Comparison of ENCODE assay signal across 14 mouse cellular contexts in the genomic region with DNA sequence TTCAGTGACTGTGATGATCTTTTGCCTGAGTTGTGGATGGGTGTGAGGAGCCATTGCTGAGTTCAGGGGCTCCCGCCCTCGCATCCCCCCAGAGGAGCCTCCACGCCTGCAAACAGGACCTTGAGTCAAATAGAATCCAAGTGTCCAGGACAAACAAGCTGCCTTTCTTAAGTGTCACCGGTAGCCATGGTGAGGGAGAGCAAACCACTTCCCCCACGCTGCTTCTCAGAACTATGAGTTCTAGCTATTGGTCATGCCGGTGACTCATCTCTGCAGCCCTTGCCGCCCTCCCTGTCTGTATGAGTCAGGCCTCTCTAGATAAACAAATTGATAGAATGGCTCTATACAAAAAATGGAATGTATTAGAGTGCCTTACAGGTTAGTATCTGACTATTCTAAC. TPM values are rescaled to one million over a fixed set of nuclear protein-coding genes. Genes with fewer than 3 reads are reported as not detected.
DNase-seq lines count a peak whose midpoint lies in the region; ATAC-seq and TF ChIP-seq lines count a peak whose summit lies in the region.
"Had no signal": no experiment of that assay in that cellular context is flagged by ENCODE, and none has a peak within 500 bp of the region (broad histone marks: within the 10 kb centered on the region; RNA-seq: fewer than 3 reads in every experiment).

No protein-coding gene starts in this region.

- no peak overlapping the region for H3K4me2 ChIP-seq in stomach, embryonic 16.5 days (ENCODE audit: low read depth, low read length)
- H3K4me2 ChIP-seq: embryonic facial prominence, embryonic 15.5 days; hindbrain, embryonic 15.5 days; limb, embryonic 15.5 days; midbrain, embryonic 12.5 days had no signal

- peak; percentile 2 for DNase-seq in lung, postnatal 10 days
- no peak for DNase-seq in lung, adult 2 months
- DNase-seq in Muller cell, postnatal 12 days (ENCODE audit: inconsistent ontology term), result peak; percentile 87
- peak; percentile 84 for DNase-seq in fibroblast of lung, adult 2 months (ENCODE audit: low read depth)
- DNase-seq in right cerebral cortex, adult 2 months (ENCODE audit: low spot score in 2 of 2), result no peak
- DNase-seq in retina, postnatal 1 day, result no peak
- no peak for DNase-seq in right cerebral cortex, postnatal 36 days (ENCODE audit: low spot score in 2 of 2)
- DNase-seq: cerebellum, adult 11 months; gastrocnemius, postnatal 25 days had no signal

- peaks cover 21% of the 10 kb centered on the region for H3K27me3 ChIP-seq in stomach, embryonic 16.5 days (ENCODE audit: control insufficient read depth, insufficient read depth, low read length)

- no peak overlapping the region for H3K9ac ChIP-seq in stomach, embryonic 16.5 days (ENCODE audit: low read length)
- H3K9ac ChIP-seq: embryonic facial prominence, embryonic 15.5 days; hindbrain, embryonic 15.5 days; limb, embryonic 15.5 days; midbrain, embryonic 12.5 days had no signal

- TF ChIP-seq CTCF in lung, adult 2 months (IDR thresholded peaks at IDR 0.05; ENCODE audit: insufficient read depth, low read length), result no peak

- no peaks in the 10 kb centered on the region for H3K4me1 ChIP-seq in lung, adult 2 months (ENCODE audit: control insufficient read depth, insufficient read depth, low read length)
- H3K4me1 ChIP-seq in stomach, embryonic 16.5 days (ENCODE audit: control insufficient read depth, insufficient read depth, low read length), result no peaks in the 10 kb centered on the region
- H3K4me1 ChIP-seq: embryonic facial prominence, embryonic 15.5 days; hindbrain, embryonic 15.5 days; midbrain, embryonic 12.5 days had no signal

- no peak overlapping the region for H3K27ac ChIP-seq in stomach, embryonic 16.5 days (ENCODE audit: low read length)
- H3K27ac ChIP-seq: embryonic facial prominence, embryonic 15.5 days; hindbrain, embryonic 15.5 days; limb, embryonic 15.5 days; midbrain, embryonic 12.5 days had no signal

- 0 out of 2 replicates have a peak, but pooled peaks cover 3% of the 10 kb centered on the region for H3K9me3 ChIP-seq in stomach, embryonic 16.5 days (replicated peaks; ENCODE audit: control insufficient read depth, low read length)
- H3K9me3 ChIP-seq: embryonic facial prominence, embryonic 15.5 days; limb, embryonic 15.5 days had no signal

- no peak overlapping the region for H3K4me3 ChIP-seq in lung, adult 2 months (replicated peaks; ENCODE audit: extremely low read depth, low read depth, low read length)
- no peak overlapping the region for H3K4me3 ChIP-seq in stomach, embryonic 16.5 days (replicated peaks; ENCODE audit: low read length)
- H3K4me3 ChIP-seq: embryonic facial prominence, embryonic 15.5 days; hindbrain, embryonic 15.5 days; limb, embryonic 15.5 days; midbrain, embryonic 12.5 days had no signal

- WGBS in lung, adult 2 months, result 32% methylated on average over 7 of the region's 7 CpGs
- WGBS in stomach, embryonic 16.5 days, result 44% methylated on average over 7 of the region's 7 CpGs

- H3K36me3 ChIP-seq in stomach, embryonic 16.5 days (ENCODE audit: control insufficient read depth, insufficient read depth, low read length), result no peaks in the 10 kb centered on the region
- H3K36me3 ChIP-seq: embryonic facial prominence, embryonic 15.5 days; hindbrain, embryonic 15.5 days; limb, embryonic 15.5 days; midbrain, embryonic 12.5 days had no signal

- TF ChIP-seq POLR2A in lung, adult 2 months (IDR thresholded peaks at IDR 0.05; ENCODE audit: borderline replicate concordance, extremely low read depth, low read depth, low read length), result no peak

- 0 out of 2 replicates have a peak, but pooled peaks have one; percentile 60 for ATAC-seq in stomach, embryonic 16.5 days (ENCODE audit: insufficient read depth, low FRiP score)

RNA-seq across cellular contexts. Expression of a gene that starts 35.3 kb away (rescaled TPM):
- 0.71 and 0.90 TPM in 2 replicates for polyA plus RNA-seq in lung, adult 2 months (2012; rRNA removed)
- 0.48 and 0.82 TPM in 2 replicates for polyA plus RNA-seq in stomach, embryonic 16.5 days (2015; fragmentation: Nextera tagmentation; extraction: Ambion mirVana)

Comparison
In these comparisons a context has a peak if more than half of its experiments do, and no peak if none do; other contexts are left out.
1. DNase-seq: peak in lung, postnatal 10 days (single experiment), Muller cell, postnatal 12 days (single experiment) and fibroblast of lung, adult 2 months (single experiment); none in lung, adult 2 months (single experiment), right cerebral cortex, adult 2 months (0 of 2), retina, postnatal 1 day (single experiment) and right cerebral cortex, postnatal 36 days (0 of 2).